Mouse (Mus musculus): ENCODE data around the gene Sik2. TPM values are rescaled to one million over a fixed set of nuclear protein-coding genes. Genes with fewer than 3 reads are reported as not detected.

The Sik2 gene
- polyA plus RNA-seq, 1 experiment: 13.8 TPM

DNA sequence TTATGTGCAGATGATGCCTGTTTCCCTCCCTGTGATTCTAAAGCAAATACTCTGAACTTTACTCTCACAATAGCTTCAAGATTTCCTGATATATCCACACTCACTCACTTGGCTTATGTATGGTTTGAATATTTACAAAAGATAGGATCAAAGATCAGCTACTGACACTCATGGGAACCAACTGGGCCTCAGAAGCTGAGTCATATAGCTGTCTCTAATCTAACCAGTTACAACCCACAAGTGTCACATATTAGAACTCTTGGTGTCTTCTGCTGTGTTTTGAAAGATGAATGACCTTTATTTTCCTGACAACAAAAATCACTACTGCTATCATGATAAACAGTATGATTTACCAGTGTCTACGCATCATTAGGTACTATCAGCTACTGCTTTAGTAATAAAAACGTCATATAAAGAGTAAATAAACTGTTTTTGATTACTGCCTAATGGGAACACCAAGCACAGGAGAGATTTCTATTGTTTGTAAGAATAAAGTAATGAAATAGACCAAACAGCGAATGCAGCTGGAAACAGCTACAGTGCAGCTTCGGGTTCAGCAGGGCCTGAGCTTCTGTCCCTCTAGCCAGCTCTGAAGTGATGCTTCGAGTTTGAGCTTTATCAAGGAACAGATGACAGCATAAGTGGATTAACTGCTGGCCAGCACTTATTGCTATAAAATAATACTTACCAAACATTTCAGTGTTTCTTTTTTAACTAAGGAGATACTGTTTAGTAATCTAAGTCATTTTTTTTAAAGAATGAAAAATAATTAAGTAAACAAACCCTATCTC is 86.3 kb downstream of the Sik2 start:
- no peak overlapping the region for H3K4me3 ChIP-seq (ENCODE audit: insufficient read depth, low read length)
- no peak for TF ChIP-seq CTCF (IDR thresholded peaks at IDR 0.05; ENCODE audit: low read depth, low read length)
- no peak for TF ChIP-seq POLR2A (IDR thresholded peaks at IDR 0.05; ENCODE audit: borderline replicate concordance, low read depth, low read length)
- no peak overlapping the region for H3K27ac ChIP-seq (ENCODE audit: insufficient read depth, low read depth, low read length)
- H3K4me1 ChIP-seq (ENCODE audit: control insufficient read depth, insufficient read depth, low read length): peaks cover 3% of the 10 kb centered on the region; the same call in 1 of the 2 replicates

DNA sequence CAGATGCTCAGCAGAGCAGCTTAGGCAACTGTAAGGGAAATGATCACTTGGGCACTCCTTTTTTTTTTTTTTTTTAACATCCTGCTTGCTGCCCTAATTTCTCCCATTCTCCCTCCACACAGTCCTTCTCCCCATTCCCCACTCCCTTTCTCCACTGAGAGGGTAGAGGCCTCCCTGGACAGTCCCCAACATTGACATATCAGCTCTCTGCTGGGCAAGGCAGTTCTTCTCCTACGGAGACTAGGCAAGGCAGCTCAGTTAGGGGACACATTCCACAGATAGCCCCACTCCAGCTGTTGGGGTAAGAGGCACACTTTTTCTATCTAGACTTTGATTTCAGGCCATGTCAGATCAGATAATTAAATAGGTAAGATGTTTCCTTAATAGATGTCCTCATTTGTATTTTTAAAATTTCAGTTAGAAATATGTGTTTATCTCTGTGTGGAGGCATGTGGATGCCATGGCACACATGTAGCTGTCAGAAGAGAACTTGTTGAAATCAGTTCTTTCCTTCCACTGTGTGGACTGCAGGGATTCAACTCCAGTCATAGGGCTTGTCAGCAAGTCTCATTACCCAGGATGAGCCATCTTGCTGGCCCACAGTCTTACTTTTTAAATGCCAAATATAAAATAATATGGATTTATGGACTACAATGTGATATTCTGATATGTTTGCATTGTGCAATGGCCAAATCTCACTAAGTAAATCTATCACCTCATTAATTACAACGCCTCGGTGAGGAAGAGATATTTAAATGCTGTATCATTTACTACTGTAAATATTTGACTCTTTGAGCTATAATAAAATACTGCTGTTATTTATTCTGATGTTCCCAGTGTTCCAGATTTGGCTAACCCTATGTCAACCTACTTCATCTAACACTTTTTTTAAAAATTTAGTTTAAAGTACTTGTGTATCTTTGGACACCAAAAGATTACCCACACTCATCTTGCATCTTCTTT is 87.7 kb downstream of the Sik2 start:
- H3K27ac ChIP-seq (ENCODE audit: insufficient read depth, low read depth, low read length): no peak overlapping the region
- H3K4me3 ChIP-seq (ENCODE audit: insufficient read depth, low read length): no peak overlapping the region
- no peak for TF ChIP-seq CTCF (IDR thresholded peaks at IDR 0.05; ENCODE audit: low read depth, low read length)
- no peak for TF ChIP-seq POLR2A (IDR thresholded peaks at IDR 0.05; ENCODE audit: borderline replicate concordance, low read depth, low read length)
- peaks cover 3% of the 10 kb centered on the region; the same call in 1 of the 2 replicates for H3K4me1 ChIP-seq (ENCODE audit: control insufficient read depth, insufficient read depth, low read length)

GRCm38 (mm10) chr9:50919554-50919953 is 89.3 kb downstream of the Sik2 start:
- H3K4me1 ChIP-seq (ENCODE audit: control insufficient read depth, insufficient read depth, low read length): peaks cover 3% of the 10 kb centered on the region; the same call in 1 of the 2 replicates

DNA sequence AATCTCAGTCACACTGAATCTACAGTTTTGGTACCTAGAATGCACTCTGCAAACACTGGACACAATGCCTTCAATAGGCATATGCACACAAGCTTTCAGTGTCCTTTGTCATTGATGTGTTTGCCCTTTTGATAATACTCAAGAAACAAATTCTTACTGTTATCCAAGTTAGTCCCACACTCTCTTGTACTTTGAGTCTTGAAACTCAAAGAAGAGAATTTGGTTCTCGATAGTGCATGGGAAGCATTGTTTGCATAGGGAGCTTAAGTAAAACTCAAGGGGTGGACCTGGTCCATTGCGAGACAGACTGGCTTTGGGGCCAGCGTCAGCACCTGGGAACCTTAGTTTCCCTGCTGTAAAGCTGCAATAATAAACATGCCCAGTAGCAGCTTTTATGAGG is 90.7 kb downstream of the Sik2 start:
- no peaks in the 10 kb centered on the region for H3K4me1 ChIP-seq (ENCODE audit: control insufficient read depth, insufficient read depth, low read length)
- TF ChIP-seq CTCF (IDR thresholded peaks at IDR 0.05; ENCODE audit: low read depth, low read length): no peak
- TF ChIP-seq POLR2A (IDR thresholded peaks at IDR 0.05; ENCODE audit: borderline replicate concordance, low read depth, low read length): no peak
- H3K4me3 ChIP-seq (ENCODE audit: insufficient read depth, low read length): no peak overlapping the region
- H3K27ac ChIP-seq (ENCODE audit: insufficient read depth, low read depth, low read length): no peak overlapping the region

More at GRCm38 (mm10) chr9:50919554-50919953, 89.3 kb downstream of the Sik2 start:
- TF ChIP-seq CTCF (IDR thresholded peaks at IDR 0.05; ENCODE audit: low read depth, low read length) (no peak), POLR2A (IDR thresholded peaks at IDR 0.05; ENCODE audit: borderline replicate concordance, low read depth, low read length) (no peak)
- Histone ChIP-seq H3K27ac (ENCODE audit: insufficient read depth, low read depth, low read length) (no peak overlapping the region), H3K4me3 (ENCODE audit: insufficient read depth, low read length) (no peak overlapping the region)

DNA sequence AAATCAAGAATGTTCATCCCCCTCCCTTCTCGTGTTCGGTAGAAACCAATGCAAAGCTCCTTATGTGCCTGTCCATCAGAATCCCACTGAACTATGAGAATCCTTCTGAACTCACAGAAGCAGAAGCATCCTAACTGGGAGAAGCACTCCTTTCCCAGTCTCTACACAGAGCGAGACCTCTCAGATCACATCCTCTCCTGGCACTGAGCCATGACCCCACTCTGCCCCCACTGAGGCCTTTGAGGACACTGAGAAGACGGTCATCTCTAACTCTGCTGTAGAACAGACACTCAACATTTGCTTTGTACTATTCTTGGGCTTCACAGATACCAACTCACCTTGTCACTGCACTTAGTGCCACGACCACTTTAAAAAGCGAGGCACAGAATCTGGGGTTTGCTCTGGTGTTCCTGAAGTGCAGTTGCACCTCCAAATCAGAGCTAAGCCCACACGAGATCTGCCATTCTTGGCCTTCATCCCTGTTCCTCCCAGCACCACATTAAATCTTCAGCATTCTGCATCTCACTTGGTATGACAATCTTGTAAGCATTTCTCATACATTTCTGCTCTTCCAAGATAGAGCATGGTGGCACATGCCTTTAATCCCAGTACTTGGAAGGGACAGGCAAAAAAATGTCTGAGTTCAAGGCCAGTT is 96.9 kb downstream of the Sik2 start:
- TF ChIP-seq CTCF (IDR thresholded peaks at IDR 0.05; ENCODE audit: low read depth, low read length) (no peak), POLR2A (IDR thresholded peaks at IDR 0.05; ENCODE audit: borderline replicate concordance, low read depth, low read length) (no peak)

GRCm38 (mm10) chr9:50905321-50905720 is 103.6 kb downstream of the Sik2 start:
- peaks cover 32% of the 10 kb centered on the region for H3K4me1 ChIP-seq (ENCODE audit: control insufficient read depth, insufficient read depth, low read length)
- H3K27ac ChIP-seq (ENCODE audit: insufficient read depth, low read depth, low read length): no peak overlapping the region
- TF ChIP-seq POLR2A (IDR thresholded peaks at IDR 0.05; ENCODE audit: borderline replicate concordance, low read depth, low read length) (no peak), CTCF (IDR thresholded peaks at IDR 0.05; ENCODE audit: low read depth, low read length) (no peak)
- no peak overlapping the region for H3K4me3 ChIP-seq (ENCODE audit: insufficient read depth, low read length)

More for the DNA sequence above, 96.9 kb downstream of the Sik2 start:
- Histone ChIP-seq H3K4me1 (ENCODE audit: control insufficient read depth, insufficient read depth, low read length) (peaks cover 7% of the 10 kb centered on the region), H3K4me3 (ENCODE audit: insufficient read depth, low read length) (no peak overlapping the region), H3K27ac (ENCODE audit: insufficient read depth, low read depth, low read length) (no peak overlapping the region)

GRCm38 (mm10) chr9:50904196-50904847 is 104.6 kb downstream of the Sik2 start:
- Histone ChIP-seq H3K4me3 (ENCODE audit: insufficient read depth, low read length) (no peak overlapping the region), H3K27ac (ENCODE audit: insufficient read depth, low read depth, low read length) (no peak overlapping the region), H3K4me1 (ENCODE audit: control insufficient read depth, insufficient read depth, low read length) (peaks cover 36% of the 10 kb centered on the region)
- TF ChIP-seq POLR2A (IDR thresholded peaks at IDR 0.05; ENCODE audit: borderline replicate concordance, low read depth, low read length): no peak

DNA sequence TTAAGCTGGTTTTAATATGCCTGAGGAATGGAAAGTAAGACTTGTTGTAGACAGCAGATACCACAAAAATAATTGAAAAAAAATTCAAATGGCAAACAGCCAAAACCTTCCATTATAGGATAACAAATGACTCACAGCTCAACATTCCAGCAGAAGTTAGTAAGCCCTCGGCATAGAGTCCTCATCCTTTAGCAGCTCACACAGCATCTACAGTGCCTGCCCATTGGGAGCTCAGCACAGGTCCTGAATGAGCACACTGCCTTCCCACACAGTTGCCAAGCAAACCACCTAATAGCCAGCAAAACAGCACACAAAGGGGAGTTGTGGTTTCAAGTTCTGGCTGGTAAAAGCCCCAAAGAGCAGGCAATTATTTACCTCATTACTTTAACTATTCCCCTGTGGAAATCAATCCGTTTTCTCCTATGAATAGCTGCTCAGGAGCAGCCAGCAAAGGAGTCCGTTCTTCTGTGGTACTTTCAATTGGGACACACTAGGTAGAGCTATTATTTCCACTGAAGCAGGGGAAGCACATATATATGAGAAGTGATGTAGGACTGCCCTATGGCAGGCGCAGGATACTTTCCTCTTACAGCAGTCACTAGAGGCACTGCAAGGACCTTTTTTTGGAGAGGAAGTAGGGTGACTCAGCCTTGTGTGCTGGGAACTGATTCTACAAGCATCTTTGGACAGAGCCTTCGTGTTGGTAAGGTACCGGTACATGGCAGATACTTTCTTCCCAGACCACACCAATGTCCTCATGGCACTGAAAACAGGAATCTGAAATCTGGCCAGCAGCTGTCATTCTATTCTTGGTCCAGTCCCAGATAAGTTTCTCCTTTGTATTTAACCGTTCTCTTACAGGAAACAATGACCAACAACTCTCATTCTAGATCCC is 108.6 kb downstream of the Sik2 start:
- H3K27ac ChIP-seq (ENCODE audit: insufficient read depth, low read depth, low read length): no peak overlapping the region
- no peak for TF ChIP-seq CTCF (IDR thresholded peaks at IDR 0.05; ENCODE audit: low read depth, low read length)
- TF ChIP-seq POLR2A (IDR thresholded peaks at IDR 0.05; ENCODE audit: borderline replicate concordance, low read depth, low read length): no peak
- H3K4me3 ChIP-seq (ENCODE audit: insufficient read depth, low read length): no peak overlapping the region
- H3K4me1 ChIP-seq (ENCODE audit: control insufficient read depth, insufficient read depth, low read length): peaks cover 18% of the 10 kb centered on the region

Measured in bone marrow macrophage, adult 2 months (primary cell).